Mouse (Mus musculus) cerebellum, postnatal 14 days (tissue): ENCODE measurements around the gene Sh3yl1.
A peak's percentile ranks its signal among the peaks of the same experiment; 100 is the strongest.

Experiments
- DNase-seq, 2 experiments: peaks; one replicate each; pipeline ENCODE4 v3.0.0; 2021; ENCODE audit warnings: mixed read lengths in 2 of 2

Sh3yl1 gene

DNA sequence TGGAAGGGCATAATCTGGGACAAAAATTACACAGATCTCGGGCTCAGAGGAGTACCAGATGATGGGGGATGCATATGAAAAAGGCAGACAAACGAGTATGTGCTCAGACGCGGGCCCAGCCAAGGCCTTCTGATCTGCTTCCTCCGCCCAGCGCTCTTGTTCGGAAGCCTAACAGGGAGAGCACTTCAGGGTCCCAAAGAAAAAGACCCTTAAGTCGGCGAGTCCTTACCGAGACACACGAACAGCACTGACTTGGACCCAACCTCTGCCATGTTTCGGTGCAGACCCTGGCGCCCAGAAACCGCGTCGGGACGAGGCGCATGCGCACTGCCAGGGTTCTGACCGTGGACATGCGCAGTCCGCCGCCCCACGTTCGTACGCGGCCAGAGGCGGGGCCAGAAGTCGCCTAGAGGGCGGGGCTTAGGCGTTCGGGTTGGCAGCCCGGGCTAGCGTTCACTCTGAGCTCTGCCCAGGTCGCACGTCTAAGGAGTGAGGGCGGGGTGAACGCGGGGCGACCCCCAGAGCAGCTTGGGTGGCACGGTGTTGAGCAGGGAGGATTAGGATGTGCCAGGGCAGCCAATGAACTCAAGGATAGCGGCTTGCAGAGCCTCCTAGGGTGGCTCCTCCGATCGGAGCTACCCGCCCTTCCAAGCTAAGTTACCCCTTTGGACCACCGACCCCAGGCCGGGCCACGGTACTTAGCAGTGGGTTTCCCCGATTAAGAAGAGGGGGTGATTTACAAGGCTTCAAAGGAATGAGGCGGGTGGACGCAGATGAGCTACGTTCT lies at the start of gene Sh3yl1, which contains the start of gene Acp1:
Gene Sh3yl1 (plus strand): TSS at position 408 of the 787 bp plus-strand sequence.
Gene Acp1 (minus strand): TSS at position 329 of the 787 bp plus-strand sequence.
- peak; percentile 98 to 99 for DNase-seq

DNA sequence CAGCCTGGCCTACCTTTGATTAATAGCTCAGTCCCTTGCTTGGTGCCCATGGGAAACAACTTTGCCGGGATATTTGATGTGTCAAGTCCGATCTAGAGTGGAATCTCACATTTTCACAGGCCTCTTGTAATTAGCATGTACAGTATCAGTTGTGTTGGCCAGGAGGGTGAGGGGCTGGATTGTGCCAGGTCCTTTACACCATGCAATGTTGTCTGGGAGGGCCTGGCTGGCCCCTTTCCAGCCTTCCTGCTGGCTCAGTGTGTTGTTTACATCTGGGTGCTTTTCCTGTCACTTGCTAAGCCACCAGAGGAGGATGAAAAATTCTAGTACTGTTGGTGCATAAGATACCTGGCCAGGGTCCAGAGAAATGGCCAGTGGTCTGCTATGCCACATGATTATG lies 47.1 kb upstream of the Sh3yl1 start:
- peak; percentile 44 to 52 for DNase-seq

DNA sequence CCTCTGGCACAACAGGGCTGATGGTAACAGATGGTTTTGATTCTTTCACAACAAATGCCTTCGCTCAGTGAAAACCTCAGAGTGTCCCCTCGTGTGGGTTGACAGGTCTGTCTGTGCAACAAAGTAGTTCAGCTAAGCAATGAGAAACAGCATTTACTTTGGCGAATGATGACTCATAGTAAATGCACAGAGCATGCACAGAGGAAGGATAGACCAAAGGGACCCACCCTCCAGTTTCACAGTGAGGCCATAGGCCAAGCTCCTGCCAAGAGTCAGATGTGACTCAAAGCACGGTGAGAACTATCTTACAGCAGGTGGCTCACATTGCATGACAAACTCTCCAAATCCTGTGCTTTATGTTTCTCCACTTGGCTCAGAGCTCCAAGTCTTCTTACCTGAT lies 45.7 kb upstream of the Sh3yl1 start:
- DNase-seq: no peak

DNA sequence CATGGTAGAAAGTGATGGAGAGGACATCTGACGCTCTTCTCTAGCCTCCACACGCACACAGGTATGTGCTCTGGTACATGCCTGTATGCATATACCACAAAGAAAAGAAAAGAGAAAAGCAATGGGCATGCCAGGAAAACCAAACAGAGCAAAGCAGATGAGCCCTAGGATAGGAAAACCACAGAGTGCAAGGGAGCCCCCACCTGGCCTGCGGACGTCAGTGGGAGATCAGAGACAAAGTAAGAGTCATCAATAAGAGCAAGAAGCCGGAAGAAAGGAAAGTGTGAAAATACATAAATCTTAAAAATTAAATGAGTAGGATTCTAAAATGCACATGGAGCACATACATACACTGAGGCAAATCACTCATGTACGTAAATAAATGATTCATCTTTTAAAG lies 32.0 kb upstream of the Sh3yl1 start:
- DNase-seq: peak; percentile 38 to 40

DNA sequence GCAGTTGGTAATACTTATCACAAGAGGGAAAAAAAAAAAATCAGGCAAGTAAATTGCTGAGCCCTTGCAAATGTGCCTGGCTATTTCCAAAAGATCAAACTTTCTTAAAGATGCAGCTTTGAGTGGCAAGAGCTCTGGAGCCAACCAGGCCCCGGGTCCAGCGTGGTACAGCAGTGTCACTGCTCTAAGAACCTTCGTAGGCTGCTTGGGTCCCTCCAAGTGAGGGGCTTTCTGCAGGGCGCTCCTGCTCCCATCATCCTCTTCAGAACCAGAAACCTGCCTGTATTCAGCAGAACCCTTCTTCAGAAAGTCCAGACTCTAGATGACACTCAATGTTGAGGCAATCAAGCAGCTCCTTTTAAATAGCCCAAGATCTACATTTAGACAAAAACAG lies 27.9 kb upstream of the Sh3yl1 start:
- peak in 1 of 2 experiments; percentile 9 for DNase-seq

DNA sequence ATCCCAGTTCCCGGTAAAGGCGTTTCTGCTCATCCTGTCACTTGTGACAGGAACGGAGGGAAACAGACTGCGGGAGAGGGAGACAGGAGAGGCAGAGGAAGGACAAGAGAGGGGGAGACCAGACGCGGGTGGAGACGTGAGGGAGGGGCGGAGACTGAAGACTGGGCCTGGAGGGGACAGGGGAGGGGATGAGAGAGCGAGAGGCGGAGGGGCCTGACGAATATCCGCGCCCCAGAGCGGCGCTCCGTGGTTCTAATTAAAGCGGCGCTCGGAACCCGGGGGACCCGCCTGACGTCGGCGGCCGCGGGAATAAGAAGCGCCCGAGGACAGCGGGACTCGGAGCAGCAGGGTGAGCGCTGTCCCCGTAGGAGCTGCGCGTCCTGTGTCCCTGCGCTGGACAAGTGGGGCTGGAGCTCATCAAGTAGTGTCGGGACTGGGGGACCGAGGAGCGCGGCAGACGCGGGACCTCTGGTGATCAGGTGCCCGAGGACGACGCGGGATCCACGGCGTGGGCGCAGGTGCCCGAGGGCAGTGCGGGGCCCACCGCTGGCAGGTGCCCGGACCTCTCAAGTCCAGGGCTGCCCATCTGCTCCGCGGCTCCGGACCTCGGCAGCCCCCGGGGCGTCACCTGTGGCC lies 27.4 kb upstream of the Sh3yl1 start, which contains the start of gene Alkal2:
Gene Alkal2 (plus strand): TSS at position 337 of the 636 bp plus-strand sequence.
- DNase-seq: peak; percentile 16 to 24

DNA sequence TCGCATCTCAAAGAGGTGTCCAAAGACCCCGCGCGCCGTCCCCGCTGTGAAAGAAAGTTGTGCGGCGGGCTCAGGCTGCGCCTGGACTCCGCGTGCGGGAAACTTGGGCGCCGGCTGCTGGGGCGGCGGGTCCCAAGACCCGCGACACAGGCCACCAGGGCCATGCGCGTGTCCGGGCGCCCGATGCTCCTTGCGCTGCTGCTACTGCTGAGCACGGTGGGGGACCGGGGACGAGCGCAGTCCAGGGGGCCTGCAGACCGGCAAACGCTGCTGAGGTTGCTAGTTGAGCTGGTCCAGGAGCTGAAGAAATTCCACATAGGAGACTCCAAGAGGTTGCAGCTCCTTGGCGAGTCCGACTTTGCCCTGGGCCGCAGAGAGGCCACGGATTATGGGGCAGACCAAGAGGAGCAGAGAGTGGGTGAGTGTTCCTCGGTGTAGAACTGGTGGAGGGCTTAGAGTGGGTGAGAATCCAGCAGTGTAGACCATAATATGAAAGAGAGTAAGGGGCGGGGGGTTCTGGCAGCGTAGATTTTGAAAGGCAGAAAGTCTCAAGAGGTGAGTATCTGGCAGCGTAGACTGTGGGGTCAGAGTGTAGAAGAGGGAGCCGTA lies 26.7 kb upstream of the Sh3yl1 start:
- peak in 1 of 2 experiments; percentile 9 for DNase-seq

DNA sequence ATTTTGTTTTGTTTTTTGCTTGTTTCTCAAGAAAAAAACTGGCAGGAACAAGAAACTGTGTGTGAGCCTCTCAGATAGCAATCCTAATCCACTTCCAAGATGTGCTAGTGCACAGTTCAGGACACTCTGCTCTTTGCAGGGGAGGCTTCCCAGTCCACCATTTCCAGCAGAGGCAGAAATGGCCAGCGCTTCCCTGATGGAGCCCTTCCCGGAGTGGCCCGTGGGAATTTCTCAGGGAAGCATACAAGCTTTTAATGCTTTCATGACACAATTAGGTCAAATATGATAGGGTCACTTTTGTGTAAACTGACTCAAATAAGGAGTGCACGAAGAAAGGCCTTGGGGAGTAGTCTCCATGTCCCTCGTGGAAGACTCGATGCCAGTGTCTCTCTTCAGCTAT lies 25.6 kb upstream of the Sh3yl1 start:
- DNase-seq: no peak

DNA sequence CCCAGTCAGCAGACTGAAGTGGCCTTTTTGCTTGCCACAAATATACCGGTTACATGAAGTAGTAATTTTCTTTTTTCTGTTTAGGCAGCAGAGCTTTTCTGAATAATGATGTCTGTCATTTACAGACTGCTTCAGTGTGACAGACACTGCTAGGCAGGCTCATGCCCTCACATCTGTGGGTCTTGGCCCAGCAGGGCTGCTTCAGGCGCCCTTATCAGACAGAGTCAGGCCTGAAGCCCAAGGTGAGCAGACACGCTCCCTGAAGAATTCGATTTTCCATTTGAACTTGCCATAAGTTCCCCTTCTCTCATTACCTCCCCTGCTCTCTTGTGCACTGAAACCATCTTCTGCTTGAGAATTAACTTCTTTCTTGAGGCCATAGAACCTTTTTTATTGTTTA lies 23.5 kb upstream of the Sh3yl1 start:
- no peak for DNase-seq

DNA sequence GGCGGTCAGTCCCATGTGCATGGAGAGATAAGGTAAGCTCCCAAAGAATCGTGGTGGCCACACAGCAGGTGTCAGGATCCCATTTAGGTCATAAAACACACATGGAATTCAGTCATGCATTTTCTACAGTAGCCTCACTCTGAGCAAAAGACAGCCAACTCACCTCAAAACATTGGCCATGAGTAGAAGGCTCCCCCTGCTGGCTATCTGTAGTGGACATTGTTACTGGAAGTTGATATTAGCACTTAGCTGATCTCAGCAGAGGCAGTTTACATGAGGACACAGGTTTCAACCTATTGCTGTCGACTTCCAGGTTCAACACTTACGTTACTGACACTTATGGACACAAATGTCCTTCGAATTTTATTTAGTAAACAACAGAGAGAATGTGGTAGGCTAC lies 21.4 kb upstream of the Sh3yl1 start:
- DNase-seq: peak; percentile 87 to 90

DNA sequence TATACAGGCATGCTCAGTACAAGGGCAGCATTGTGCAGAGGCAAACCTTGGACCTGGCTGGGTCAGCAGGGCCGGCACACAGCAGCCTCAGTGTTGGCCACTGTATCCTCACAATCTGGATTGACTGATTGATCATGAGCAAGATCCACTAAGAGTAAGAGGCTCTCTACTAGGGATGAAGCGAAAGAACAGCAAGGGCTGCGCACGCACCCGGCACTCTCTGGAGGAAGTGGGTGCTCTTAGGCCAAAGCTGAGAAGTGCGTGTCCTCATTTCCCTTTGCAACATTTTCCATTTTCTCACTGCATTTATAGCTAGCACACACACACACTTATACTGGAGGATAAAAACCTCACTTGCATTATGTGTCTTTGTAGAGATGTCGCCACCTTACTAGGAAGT lies 20.0 kb upstream of the Sh3yl1 start:
- no peak for DNase-seq

DNA sequence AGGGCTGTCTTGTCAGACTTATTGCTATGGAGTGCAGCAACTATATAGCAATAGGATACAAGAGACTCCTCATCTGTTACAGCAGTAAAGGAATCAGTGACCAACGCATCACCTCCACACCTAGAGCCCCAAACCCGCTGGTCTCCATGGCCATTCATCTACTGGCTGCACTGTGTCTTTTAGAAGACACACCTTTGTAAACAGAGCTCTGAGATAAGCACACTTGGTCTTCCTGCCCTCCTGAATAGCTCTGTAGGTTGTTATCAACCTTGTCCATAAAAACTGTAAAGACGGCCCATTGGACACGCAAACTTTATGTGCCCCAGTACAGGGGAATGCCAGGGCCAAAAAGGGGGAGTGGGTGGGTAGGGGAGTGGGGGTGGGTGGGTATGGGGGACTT lies 14.4 kb upstream of the Sh3yl1 start:
- no peak for DNase-seq

DNA sequence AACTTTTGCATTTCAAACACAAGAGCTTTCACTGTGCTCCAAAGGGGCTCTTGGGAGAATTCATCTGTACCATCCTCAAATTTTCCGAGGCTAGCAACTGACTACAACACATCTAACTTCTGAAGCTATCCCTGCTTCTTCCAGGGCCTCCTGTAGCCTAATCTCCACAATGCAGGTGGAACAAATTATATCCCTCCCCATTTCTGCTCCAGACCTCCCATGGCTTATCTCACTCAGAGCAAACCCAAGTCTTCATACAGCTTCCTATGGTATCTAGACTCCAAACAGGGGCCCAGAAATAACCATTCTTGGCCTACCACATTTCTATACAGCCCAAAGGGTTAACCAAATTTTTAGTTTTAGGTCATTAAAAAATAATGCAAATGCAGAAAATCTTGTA lies 2.8 kb upstream of the Sh3yl1 start:
- no peak for DNase-seq

DNA sequence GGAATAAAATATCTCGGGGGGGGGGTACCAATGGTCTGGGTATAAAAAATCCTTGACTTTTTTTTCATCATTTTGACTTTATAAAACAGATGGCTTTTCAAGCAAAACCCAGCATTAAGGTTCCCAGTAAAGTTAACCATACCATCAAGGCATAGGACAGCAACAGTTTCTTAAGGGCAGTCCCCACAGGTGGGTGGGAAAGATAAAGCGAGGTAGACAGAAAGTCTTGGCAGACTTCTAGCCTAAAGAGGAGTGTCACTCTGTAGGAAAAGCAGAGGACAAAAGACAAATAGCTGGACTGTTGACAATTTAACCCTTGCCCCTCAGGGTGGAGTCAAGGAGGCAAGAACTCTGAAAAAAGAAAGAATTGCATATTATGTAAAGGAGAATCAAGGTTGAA lies 1.6 kb upstream of the Sh3yl1 start:
- no peak for DNase-seq

DNA sequence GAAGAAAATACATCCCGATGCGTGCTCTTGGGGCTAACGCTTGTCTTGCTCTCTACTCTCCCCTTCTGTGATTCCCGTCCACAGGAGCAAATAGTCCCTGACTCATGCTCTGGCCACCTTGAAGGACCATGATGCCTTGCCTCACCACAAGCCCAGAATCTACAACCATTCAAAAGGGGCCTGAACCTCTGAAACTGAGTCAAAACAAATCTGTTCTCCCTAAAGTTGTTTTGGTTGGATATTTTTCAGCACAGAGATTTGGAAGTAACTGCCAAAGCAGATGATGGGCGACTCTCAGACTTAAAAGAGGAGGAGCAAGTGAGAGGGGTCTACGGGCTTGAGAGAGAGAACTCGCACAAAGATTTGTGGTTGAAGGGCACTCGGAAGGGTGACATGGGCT lies 608 bp upstream of the Sh3yl1 start:
- DNase-seq: peak in 1 of 2 experiments; percentile 18

DNA sequence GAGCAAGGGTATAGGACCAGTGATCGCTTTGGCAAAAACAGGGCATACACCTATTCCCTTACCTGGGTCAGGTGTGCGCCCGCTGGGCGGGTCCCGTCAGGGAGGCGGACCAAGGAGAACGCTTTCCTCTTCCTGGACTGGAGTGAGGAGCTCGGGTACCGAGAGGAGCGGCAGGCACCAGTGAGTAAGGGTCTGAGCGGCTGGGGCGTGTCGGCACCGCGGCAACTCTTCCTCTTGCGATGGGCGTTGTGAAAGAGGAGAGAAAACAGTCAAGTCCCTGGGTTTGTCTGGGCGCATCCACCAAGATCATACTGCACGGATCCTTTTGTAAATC lies 547 bp downstream of the Sh3yl1 start:
- DNase-seq: peak; percentile 64 to 67

DNA sequence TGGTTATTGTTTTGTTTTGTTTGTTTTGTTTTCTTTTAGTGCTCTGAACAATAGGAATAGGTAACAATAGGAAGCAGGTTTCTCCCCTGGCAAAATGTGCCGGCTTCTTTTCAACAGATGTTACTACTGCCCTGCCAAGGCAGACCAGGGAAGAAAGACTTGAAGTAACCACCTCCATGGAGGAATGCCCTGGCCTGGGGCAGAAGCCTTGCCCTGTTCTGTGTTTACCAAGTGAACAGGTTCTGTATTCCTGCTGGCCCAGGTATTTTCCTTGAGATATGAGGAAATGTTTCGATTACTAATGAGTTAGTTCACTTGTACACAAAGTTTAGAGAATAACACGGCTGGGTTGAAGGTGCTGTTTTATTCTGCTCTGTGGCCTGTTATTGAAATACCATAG lies 1.4 kb downstream of the Sh3yl1 start:
- DNase-seq: no peak

DNA sequence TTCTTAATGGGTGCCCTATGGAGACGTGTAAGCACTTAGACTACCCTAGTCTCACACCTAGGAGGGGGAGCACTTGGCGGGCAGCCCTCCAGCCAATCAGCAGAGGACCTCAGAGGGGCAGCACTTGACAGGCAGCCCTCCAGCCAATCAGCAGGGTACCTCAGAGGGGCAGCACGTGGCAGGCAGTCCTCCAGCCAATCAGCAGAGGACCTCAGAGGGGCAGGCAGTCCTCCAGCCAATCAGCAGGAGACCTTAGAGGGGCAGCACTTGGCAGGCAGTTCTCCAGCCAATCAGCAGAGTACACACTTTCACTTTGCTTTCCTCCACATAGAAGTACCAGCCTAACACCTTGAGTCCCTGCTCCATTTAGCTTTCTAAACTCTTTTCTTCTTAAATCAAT lies 10.9 kb downstream of the Sh3yl1 start:
- peak in 1 of 2 experiments; percentile 10 for DNase-seq

DNA sequence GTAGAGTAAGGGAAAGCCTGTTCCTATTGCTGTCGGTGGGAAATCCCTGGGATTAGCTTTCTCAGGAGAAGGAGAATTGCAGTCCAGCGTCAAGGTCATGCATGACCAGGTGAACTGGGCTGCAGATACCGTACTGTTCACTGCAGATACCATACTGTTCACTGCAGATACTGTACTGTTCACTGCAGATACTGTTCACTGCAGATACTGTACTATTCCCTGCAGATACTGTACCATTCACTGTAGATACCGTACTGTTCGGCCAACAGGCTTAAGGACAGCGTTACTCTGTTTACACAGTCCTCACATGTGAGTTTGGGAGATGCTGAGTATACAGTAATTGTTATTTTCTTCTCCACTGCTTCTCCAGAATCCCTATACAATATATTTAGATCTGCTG lies 16.7 kb downstream of the Sh3yl1 start:
- DNase-seq: no peak

DNA sequence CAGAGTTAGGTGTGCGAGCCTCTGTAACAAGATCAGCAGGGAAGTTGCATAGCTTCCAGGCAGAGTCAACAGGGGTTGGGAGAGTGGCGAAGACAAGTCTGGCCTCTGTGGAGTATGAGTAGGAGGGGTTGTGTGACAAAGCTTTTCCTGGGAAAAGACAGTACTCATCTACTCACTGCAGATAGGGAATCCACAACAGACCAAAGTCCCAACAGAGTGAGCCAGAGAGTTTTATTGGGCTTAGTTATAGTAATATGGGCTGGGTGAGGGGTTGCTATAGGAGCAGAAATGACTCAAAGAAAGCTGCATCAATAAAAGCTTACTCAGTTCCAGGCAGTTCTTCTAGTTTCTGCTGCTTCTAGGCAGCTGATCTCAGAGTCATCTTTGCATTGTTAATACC lies 21.8 kb downstream of the Sh3yl1 start:
- DNase-seq: no peak

DNA sequence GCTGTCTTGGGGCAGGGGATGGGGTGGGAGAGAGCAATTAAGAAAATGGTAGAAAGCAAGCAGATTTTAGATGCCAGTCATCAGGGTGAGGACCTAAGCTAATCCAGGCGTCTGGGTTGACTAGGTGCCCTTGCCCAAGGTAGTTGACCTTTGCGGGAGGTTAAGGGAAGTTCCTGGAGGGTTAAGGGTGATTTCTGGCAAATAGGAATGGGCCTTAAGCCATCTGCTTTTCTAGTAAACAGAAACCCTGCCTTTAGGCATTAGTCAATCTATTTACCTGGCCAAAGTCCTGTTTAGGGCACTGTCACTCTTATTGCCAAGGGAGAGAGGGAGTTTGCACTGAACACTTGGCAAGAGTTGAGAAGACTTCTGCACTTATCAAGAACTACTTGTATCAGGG lies 25.4 kb downstream of the Sh3yl1 start:
- DNase-seq: no peak

DNA sequence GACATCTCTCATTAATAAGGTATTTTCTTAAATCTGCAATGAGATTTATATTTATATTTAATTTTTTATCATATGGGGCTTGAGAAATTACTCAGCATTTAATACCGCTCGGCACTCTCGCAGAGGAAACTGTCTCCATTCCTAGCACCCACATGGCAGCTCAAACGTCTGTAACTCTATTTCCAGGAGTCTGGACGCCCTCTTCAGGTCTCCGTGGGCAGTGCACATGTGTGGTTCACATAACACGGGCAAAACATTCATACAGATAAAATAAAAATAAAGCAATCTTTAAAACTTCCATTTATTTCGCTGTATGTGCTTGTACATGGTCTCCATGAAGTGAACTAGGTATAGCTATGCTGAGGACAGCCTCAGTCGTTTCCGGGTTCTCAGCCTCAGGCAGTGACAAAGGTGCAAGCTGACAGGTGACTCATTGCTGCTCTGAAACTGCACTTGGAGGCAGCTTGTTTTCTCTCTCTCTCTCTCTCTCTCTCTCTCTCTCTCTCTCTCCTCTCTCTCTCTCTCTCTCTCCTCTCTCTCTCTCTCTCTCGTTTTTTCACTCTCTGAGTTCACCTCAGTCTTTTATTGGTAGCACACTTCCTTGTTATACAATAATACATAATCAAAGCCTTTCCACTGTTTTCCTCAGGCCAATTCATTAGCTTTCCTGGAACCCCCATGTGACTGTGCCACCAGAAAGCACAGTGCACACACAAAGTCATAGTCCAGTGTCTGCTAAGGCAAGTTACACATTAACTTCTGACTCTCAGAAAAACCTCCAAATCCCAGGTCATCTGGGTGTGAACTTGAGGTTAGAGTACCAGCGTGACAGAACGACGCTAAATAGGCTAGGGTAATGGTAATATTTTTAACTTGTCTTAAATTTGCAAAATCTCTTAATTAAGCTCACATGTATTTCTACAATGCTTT lies 31.9 kb downstream of the Sh3yl1 start:
- no peak for DNase-seq

DNA sequence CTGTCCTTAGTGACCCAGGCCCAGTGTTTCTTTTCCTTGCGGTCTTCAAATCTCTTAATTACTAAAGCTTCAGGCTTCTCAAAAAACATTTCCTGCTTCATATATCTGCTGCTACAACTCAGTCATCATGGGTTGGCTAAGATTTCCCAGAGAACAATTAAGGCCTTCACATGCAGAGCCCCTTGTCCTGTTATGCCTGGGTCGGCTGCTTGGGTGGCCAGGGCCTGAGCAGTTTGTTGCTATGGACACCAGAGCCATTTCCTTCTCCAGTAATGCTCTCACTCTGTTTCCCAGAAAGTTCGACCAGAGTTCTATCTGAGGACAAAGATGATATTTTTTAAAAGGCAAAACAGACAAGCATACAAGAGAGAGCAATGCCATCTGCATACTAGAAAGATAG lies 32.7 kb downstream of the Sh3yl1 start:
- DNase-seq: no peak
